Mouse (Mus musculus) spleen, postnatal 4 days (tissue): Measurements from ENCODE around the gene Mroh2a.
A peak's percentile ranks its signal among the peaks of the same experiment; 100 is the strongest.

ENCODE experiments used
- DNase-seq, 2 experiments: peaks; one replicate each; pipeline ENCODE4 v3.0.0; 2022; ENCODE audit warnings: low spot score in 2 of 2

Gene Mroh2a

GRCm38 (mm10) chr1:88275698-88276523 is 49.1 kb downstream of the Mroh2a start:
- peak in 1 of 2 experiments; percentile 73 for DNase-seq

GRCm38 (mm10) chr1:88276524-88277097 is 49.8 kb downstream of the Mroh2a start:
- DNase-seq, result peak in 1 of 2 experiments; percentile 69

GRCm38 (mm10) chr1:88277098-88277817 is 50.5 kb downstream of the Mroh2a start, which contains the start of the genes Hjurp and Trpm8:
Gene Hjurp, minus strand, starts transcription at chr1:88277633.
Gene Trpm8, plus strand, starts transcription at chr1:88277661.
- peak; percentile 100 for DNase-seq

- peak; percentile 40 to 76 for DNase-seq
Measured at GRCm38 (mm10) chr1:88277818-88278511, 51.2 kb downstream of the Mroh2a start.

- peak in 1 of 2 experiments; percentile 71 for DNase-seq
Measured at GRCm38 (mm10) chr1:88279111-88280005, 52.6 kb downstream of the Mroh2a start.

GRCm38 (mm10) chr1:88280006-88280690 is 53.4 kb downstream of the Mroh2a start:
- peak in 1 of 2 experiments; percentile 74 for DNase-seq

- DNase-seq, result no peak
Measured at GRCm38 (mm10) chr1:88282301-88282700, 55.5 kb downstream of the Mroh2a start.

GRCm38 (mm10) chr1:88283376-88284227 is 56.8 kb downstream of the Mroh2a start:
- DNase-seq, result peak in 1 of 2 experiments; percentile 77

- DNase-seq, result peak in 1 of 2 experiments; percentile 70
Measured at GRCm38 (mm10) chr1:88284228-88284945, 57.6 kb downstream of the Mroh2a start.

- DNase-seq, result peak in 1 of 2 experiments; percentile 83
Measured at GRCm38 (mm10) chr1:88284946-88285320, 58.1 kb downstream of the Mroh2a start.

- peak in 1 of 2 experiments; percentile 60 for DNase-seq
Measured at GRCm38 (mm10) chr1:88285652-88286051, 58.9 kb downstream of the Mroh2a start.

- peak in 1 of 2 experiments; percentile 79 for DNase-seq
Measured at GRCm38 (mm10) chr1:88286136-88286845, 59.5 kb downstream of the Mroh2a start.

GRCm38 (mm10) chr1:88286887-88287696 is 60.3 kb downstream of the Mroh2a start:
- DNase-seq, result peak in 1 of 2 experiments; percentile 75

- DNase-seq, result peak; percentile 68 to 90
Measured at GRCm38 (mm10) chr1:88287697-88287980, 60.9 kb downstream of the Mroh2a start.

GRCm38 (mm10) chr1:88288056-88288788 is 61.4 kb downstream of the Mroh2a start:
- peak in 1 of 2 experiments; percentile 67 for DNase-seq

- DNase-seq, result peak in 1 of 2 experiments; percentile 59
Measured at GRCm38 (mm10) chr1:88288789-88289127, 62.0 kb downstream of the Mroh2a start.
